Mouse (Mus musculus) ES-E14 (cell line): ENCODE results near the gene Slc30a6. TPM values are rescaled to one million over a fixed set of nuclear protein-coding genes. Genes with fewer than 3 reads are reported as not detected.

ENCODE experiments used
- DNase-seq: peaks from one replicate; pipeline ENCODE4 v3.0.0-alpha.2; 2013; ENCODE audit warnings: low read depth, low spot score
- H3K27ac ChIP-seq: 2 replicates; pipeline ENCODE4 v1.5.1; 2012; ENCODE audit warnings: low read depth, mild to moderate bottlenecking, low read length, moderate library complexity, mixed read lengths; ENCODE audit not compliant: poor library complexity, insufficient read depth, severe bottlenecking
- H3K36me3 ChIP-seq: 2 replicates; pipeline ENCODE4 v1.6.1; 2012; ENCODE audit warnings: mild to moderate bottlenecking, low read length, moderate library complexity, mixed read lengths; ENCODE audit not compliant: control insufficient read depth, poor library complexity, insufficient read depth, severe bottlenecking
- H3K4me1 ChIP-seq, 2 experiments: fragments of 150-350 bp in 1 of 2; sonication (generic) in 1 of 2; 2 replicates each; pipeline ENCODE4 v1.6.1; 2012; ENCODE audit warnings: low read length in 2 of 2, mild to moderate bottlenecking in 1 of 2, mixed read lengths in 1 of 2; ENCODE audit not compliant: control insufficient read depth in 2 of 2, insufficient read depth in 2 of 2, poor library complexity in 1 of 2
- H3K4me3 ChIP-seq, 2 experiments: fragments of 150-350 bp in 1 of 2; sonication (generic) in 1 of 2; 2 replicates each; pipeline ENCODE4 v1.5.1; 2012; ENCODE audit warnings: low read length in 2 of 2, low read depth in 1 of 2, mild to moderate bottlenecking in 1 of 2, mixed read lengths in 1 of 2; ENCODE audit not compliant: insufficient read depth in 1 of 2, poor library complexity in 1 of 2, severe bottlenecking in 1 of 2
- H3K9ac ChIP-seq: 2 replicates; pipeline ENCODE4 v1.6.1; 2012; ENCODE audit warnings: low read depth, mild to moderate bottlenecking, low read length, mixed read lengths; ENCODE audit not compliant: poor library complexity, insufficient read depth, severe bottlenecking
- H3K9me3 ChIP-seq: fragments of 150-350 bp; sonication (generic); 2 replicates; pipeline ENCODE4 v1.6.1; 2012; ENCODE audit warnings: low read depth, mild to moderate bottlenecking, low read length; ENCODE audit not compliant: control insufficient read depth, insufficient read depth
- CHD2 ChIP-seq: IDR thresholded peaks from 2 replicates; pipeline ENCODE4 v1.6.1; 2014; ENCODE audit warnings: mild to moderate bottlenecking, low read depth, low read length, inconsistent platforms
- HCFC1 ChIP-seq: IDR thresholded peaks from 2 replicates; pipeline ENCODE4 v1.6.1; 2012; ENCODE audit warnings: low read length, inconsistent platforms, borderline replicate concordance; ENCODE audit not compliant: insufficient read depth
- MAFK ChIP-seq: IDR thresholded peaks from 2 replicates; pipeline ENCODE4 v1.6.1; 2014; ENCODE audit warnings: mild to moderate bottlenecking, low read depth, low read length, inconsistent platforms; ENCODE audit not compliant: insufficient read depth
- ZC3H11A ChIP-seq: IDR thresholded peaks from 2 replicates; pipeline ENCODE4 v1.6.1; 2012; ENCODE audit warnings: low read depth, mild to moderate bottlenecking, inconsistent platforms, low read length, borderline replicate concordance
- ZNF384 ChIP-seq: IDR thresholded peaks from 2 replicates; pipeline ENCODE4 v1.6.1; 2012; ENCODE audit warnings: low read depth, low read length, inconsistent platforms
- in situ Hi-C, 2 experiments: fragments of 600-800 bp; cut with MboI; formaldehyde crosslinking; loops; one replicate each; pipeline ENCODE4 v1.15.1; 2025; ENCODE audit warnings: low sequenced_read_pairs in 2 of 2, inconsistent platforms in 1 of 2; ENCODE audit not compliant: unreplicated experiment in 2 of 2
- total RNA-seq: library from RNA; depleted of rRNA; stranded (reverse); fragments of 300-350 nt; gene quantifications from 2 replicates; pipeline ENCODE4 v1.2.3, GENCODE M21; 2012

Gene Slc30a6
- total RNA-seq, 1 experiment: 29.9 TPM

GRCm38 (mm10) chr17:74424401-74425005, 29.1 kb downstream of the Slc30a6 start:
- Histone ChIP-seq H3K9me3 (no peaks in the 10 kb centered on the region), H3K27ac (no peak overlapping the region), H3K9ac (no peak overlapping the region), H3K4me3 (no peak overlapping the region), H3K4me1 (no peaks in the 10 kb centered on the region; a peak in 1 of 4 replicates), H3K36me3 (peaks cover 14% of the 10 kb centered on the region)
- no peak for DNase-seq
- TF ChIP-seq ZC3H11A (no peak), CHD2 (no peak), HCFC1 (no peak), ZNF384 (no peak)
- in situ Hi-C loops: no loop called here

GRCm38 (mm10) chr17:74430074-74430473, 34.7 kb downstream of the Slc30a6 start:
- TF ChIP-seq MAFK: no peak
- no peak for TF ChIP-seq CHD2
- TF ChIP-seq ZC3H11A: no peak
- no peak for TF ChIP-seq HCFC1
- TF ChIP-seq ZNF384: no peak
- no peak for DNase-seq
- Histone ChIP-seq H3K9me3 (no peaks in the 10 kb centered on the region), H3K9ac (no peak overlapping the region), H3K4me1 (peaks cover 0 to 13% of the 10 kb centered on the region in 2 experiments; a peak in 1 of 4 replicates), H3K36me3 (no peaks in the 10 kb centered on the region; the same call in 1 of the 2 replicates), H3K27ac (no peak overlapping the region), H3K4me3 (no peak overlapping the region)
- in situ Hi-C loops: no loop called here

- no peak for TF ChIP-seq ZNF384
- in situ Hi-C loops: no loop called here
- H3K4me3 ChIP-seq: no peak overlapping the region
- DNase-seq: no peak
- peaks cover 0 to 15% of the 10 kb centered on the region in 2 experiments; a peak in 1 of 4 replicates for H3K4me1 ChIP-seq
- H3K9me3 ChIP-seq: no peaks in the 10 kb centered on the region
- H3K9ac ChIP-seq: no peak overlapping the region
- H3K36me3 ChIP-seq: no peaks in the 10 kb centered on the region; the same call in 1 of the 2 replicates
- no peak overlapping the region for H3K27ac ChIP-seq
Observed at GRCm38 (mm10) chr17:74431481-74431880, 36.1 kb downstream of the Slc30a6 start.

- DNase-seq: no peak
- H3K27ac ChIP-seq: no peak overlapping the region
- H3K9ac ChIP-seq: no peak overlapping the region
- no peaks in the 10 kb centered on the region for H3K36me3 ChIP-seq
- no peak for TF ChIP-seq ZC3H11A
- no peak for TF ChIP-seq CHD2
- TF ChIP-seq ZNF384: no peak
- H3K9me3 ChIP-seq: no peaks in the 10 kb centered on the region
- H3K4me3 ChIP-seq: no peak overlapping the region
- H3K4me1 ChIP-seq: peaks cover 0 to 15% of the 10 kb centered on the region in 2 experiments; a peak in 1 of 4 replicates
- in situ Hi-C loops: no loop called here
Observed at GRCm38 (mm10) chr17:74432631-74433030, 37.2 kb downstream of the Slc30a6 start.

GRCm38 (mm10) chr17:74437762-74438161, 42.4 kb downstream of the Slc30a6 start:
- TF ChIP-seq HCFC1 (no peak), CHD2 (no peak), ZC3H11A (no peak), MAFK (no peak), ZNF384 (no peak)
- H3K9ac ChIP-seq: no peak overlapping the region
- in situ Hi-C loops: no loop called here
- no peak overlapping the region for H3K27ac ChIP-seq
- H3K4me1 ChIP-seq: peaks cover 0 to 13% of the 10 kb centered on the region in 2 experiments; a peak in 1 of 4 replicates
- H3K9me3 ChIP-seq: no peaks in the 10 kb centered on the region
- no peak for DNase-seq
- no peak overlapping the region for H3K4me3 ChIP-seq
- no peaks in the 10 kb centered on the region for H3K36me3 ChIP-seq
